Mouse (Mus musculus): ENCODE data around the gene Mta3.

DNA sequence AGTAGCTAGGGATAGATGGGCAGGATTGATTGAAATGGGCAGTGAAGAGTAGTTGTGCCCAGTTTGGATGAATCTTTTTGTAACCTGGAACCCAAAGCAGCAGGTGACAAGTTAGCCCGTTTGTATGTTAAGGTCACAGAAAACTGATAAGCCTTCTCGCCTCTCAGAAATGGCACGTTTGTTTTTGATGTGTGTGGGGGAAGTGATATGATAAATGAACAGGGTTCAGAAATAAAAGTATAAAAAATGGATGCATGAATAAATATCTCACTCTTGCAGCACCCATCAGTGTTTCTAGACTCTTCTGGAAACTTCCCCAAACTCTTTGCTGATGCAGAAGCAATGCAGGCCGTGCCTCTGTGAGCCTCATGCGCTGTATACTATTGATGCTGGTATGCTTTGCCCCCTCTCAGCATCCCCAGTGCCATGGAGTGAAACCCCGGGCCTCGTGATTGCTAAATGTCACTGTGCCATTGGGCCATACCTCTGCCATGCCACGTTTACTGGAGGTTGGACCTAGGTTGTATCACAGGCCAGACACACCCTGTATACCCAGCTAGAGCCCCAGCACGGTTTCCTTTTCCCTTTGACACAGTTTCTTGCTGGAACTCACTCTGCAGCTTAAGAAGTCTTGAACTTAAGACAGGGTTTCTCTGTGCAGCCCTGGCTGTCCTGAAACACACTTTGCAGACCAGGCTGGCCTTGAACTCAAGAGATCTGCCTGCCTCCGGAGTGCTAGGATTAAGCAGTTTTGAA lies 41.6 kb downstream of the Mta3 start:
- TF ChIP-seq POLR2A (IDR thresholded peaks at IDR 0.05; ENCODE audit: low read depth, low read length) (no peak), CTCF (IDR thresholded peaks at IDR 0.05; ENCODE audit: extremely low read depth, insufficient read depth, insufficient read length, insufficient replicate concordance) (no peak)
